Mouse (Mus musculus) kidney, adult 10 weeks (tissue): ENCODE measurements around the gene Kcna5. TPM values are rescaled to one million over a fixed set of nuclear protein-coding genes. Genes with fewer than 3 reads are reported as not detected.

Experiments used
- polyA plus RNA-seq: library from polyadenylated mRNA; stranded (reverse); fragments of 350-450 nt; fragmentation: Illumina TruSeq; extraction: RNeasy Lipid Tissue Mini Kit (QIAGEN cat#74804); gene quantifications from one replicate; pipeline ENCODE4 v1.2.3, GENCODE M21; 2014; ENCODE audit warnings: low read depth, low replicate concordance

Gene Kcna5
- 1.6 TPM for polyA plus RNA-seq

DNA sequence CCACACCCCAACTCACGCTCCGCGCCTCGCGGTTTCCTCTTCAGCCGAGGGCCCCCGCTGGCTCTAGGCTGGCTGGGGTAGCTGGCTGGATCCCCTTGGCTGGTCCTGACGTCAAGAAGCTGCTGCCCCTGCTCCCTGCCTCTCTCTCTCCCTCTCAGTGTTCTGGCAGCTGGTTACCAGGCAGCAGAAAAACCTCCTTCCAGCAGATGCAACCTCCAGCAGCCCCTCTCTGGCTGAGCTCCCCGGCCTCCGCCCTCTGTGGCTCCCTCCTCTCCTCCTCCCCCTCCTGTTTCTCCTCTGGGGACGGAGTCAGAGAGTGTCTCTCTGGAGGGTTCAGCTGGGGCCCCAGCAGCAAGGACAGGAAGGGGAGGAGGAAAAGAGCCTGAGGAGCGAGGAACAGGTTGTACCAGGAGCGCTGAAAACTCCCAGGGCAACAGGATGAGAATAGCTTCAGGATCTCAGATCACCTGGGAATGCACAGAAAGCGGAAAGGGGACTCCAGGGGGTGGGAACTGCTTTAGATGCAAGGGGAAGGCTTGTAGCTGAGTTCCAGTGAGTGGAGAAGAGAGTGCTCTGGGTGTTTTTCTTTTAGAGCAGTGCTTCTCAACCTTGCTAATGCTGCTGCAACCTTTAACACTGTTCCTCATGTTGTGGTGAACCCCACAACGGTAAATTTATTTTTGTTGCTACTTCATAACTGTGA is at the start of gene Kcna5:
Gene Kcna5, minus strand, starts transcription at position 205 of the 703 bp plus-strand sequence.

Other genes with a start within 250 kb of the Kcna5 start
- 0.32 TPM for gene Kcna1, start 111.0 kb upstream of the Kcna5 start, polyA plus RNA-seq
- gene Kcna6, start 205.3 kb upstream of the Kcna5 start, polyA plus RNA-seq, result 0.28 TPM